Mouse (Mus musculus): Measurements from ENCODE around the gene Mtrf1. TPM values are rescaled to one million over a fixed set of nuclear protein-coding genes. Genes with fewer than 3 reads are reported as not detected.
"Not testable (repeated sequence)": the region's sequence is repeated elsewhere in the genome, so short reads cannot be mapped to it uniquely, and the experiment has no call there.

Gene Mtrf1
- polyA plus RNA-seq, 1 experiment from 2014 or later = 11.0 TPM

GRCm38 (mm10) chr14:79441441-79441840 lies 43.9 kb downstream of the Mtrf1 start:
- H3K9ac ChIP-seq (replicated peaks; ENCODE audit: low read depth, low read length) = no peak overlapping the region
- H3K4me2 ChIP-seq (ENCODE audit: low read length) = no peak overlapping the region
- H3K27me3 ChIP-seq (replicated peaks; ENCODE audit: control insufficient read depth, insufficient read depth, low read length) = no peaks in the 10 kb centered on the region
- no peak overlapping the region for H3K4me3 ChIP-seq (replicated peaks; ENCODE audit: low read length)
- no peaks in the 10 kb centered on the region for H3K9me3 ChIP-seq (ENCODE audit: control insufficient read depth, low read length)
- peaks cover 15% of the 10 kb centered on the region for H3K4me1 ChIP-seq (replicated peaks; ENCODE audit: control insufficient read depth, insufficient read depth, low read length)
- ATAC-seq = no peak
- H3K27ac ChIP-seq (ENCODE audit: low read length) = no peak overlapping the region
- no peaks in the 10 kb centered on the region for H3K36me3 ChIP-seq (ENCODE audit: control insufficient read depth, insufficient read depth)
- WGBS = 92% methylated on average over 5 of the region's 5 CpGs

- Histone ChIP-seq H3K36me3 (ENCODE audit: control insufficient read depth, insufficient read depth) (no peaks in the 10 kb centered on the region), H3K9ac (replicated peaks; ENCODE audit: low read depth, low read length) (no peak overlapping the region), H3K4me2 (ENCODE audit: low read length) (peak overlapping the region; percentile 61), H3K4me1 (replicated peaks; ENCODE audit: control insufficient read depth, insufficient read depth, low read length) (peaks cover 15% of the 10 kb centered on the region), H3K27ac (ENCODE audit: low read length) (peak overlapping the region; percentile 25), H3K9me3 (ENCODE audit: control insufficient read depth, low read length) (no peaks in the 10 kb centered on the region), H3K27me3 (replicated peaks; ENCODE audit: control insufficient read depth, insufficient read depth, low read length) (no peaks in the 10 kb centered on the region), H3K4me3 (replicated peaks; ENCODE audit: low read length) (no peak overlapping the region)
- 63% methylated on average over 9 of the region's 9 CpGs for WGBS
- peak; percentile 31; the same call in 1 of the 2 replicates for ATAC-seq
Measured at GRCm38 (mm10) chr14:79444601-79445000, 47.0 kb downstream of the Mtrf1 start.

- WGBS = 4% methylated on average over 16 of the region's 16 CpGs
- no peaks in the 10 kb centered on the region for H3K36me3 ChIP-seq (ENCODE audit: control insufficient read depth, insufficient read depth)
- H3K27me3 ChIP-seq (replicated peaks; ENCODE audit: control insufficient read depth, insufficient read depth, low read length) = no peaks in the 10 kb centered on the region
- peak overlapping the region; percentile 79 for H3K27ac ChIP-seq (ENCODE audit: low read length)
- no peaks in the 10 kb centered on the region for H3K9me3 ChIP-seq (ENCODE audit: control insufficient read depth, low read length)
- peak overlapping the region; percentile 38 for H3K4me3 ChIP-seq (replicated peaks; ENCODE audit: low read length)
- H3K4me1 ChIP-seq (replicated peaks; ENCODE audit: control insufficient read depth, insufficient read depth, low read length) = peaks cover 15% of the 10 kb centered on the region
- peak; percentile 89 for ATAC-seq
- peak overlapping the region; percentile 61 for H3K4me2 ChIP-seq (ENCODE audit: low read length)
- peak overlapping the region; percentile 39; the same call in 1 of the 2 replicates for H3K9ac ChIP-seq (replicated peaks; ENCODE audit: low read depth, low read length)
Measured at GRCm38 (mm10) chr14:79445055-79445620, 47.6 kb downstream of the Mtrf1 start.

GRCm38 (mm10) chr14:79451681-79452590 lies 54.4 kb downstream of the Mtrf1 start, which contains the start of gene Kbtbd6:
TSS of gene Kbtbd6 (plus strand) at chr14:79451835.
- peak within 1 kb of the TSS; percentile 70 for H3K4me3 ChIP-seq (replicated peaks; ENCODE audit: low read length)
- H3K36me3 ChIP-seq (ENCODE audit: control insufficient read depth, insufficient read depth); H3K27me3 ChIP-seq (replicated peaks; ENCODE audit: control insufficient read depth, insufficient read depth, low read length); H3K4me1 ChIP-seq (replicated peaks; ENCODE audit: control insufficient read depth, insufficient read depth, low read length); H3K27ac ChIP-seq (ENCODE audit: low read length); H3K9me3 ChIP-seq (ENCODE audit: control insufficient read depth, low read length): not testable (repeated sequence)
- peak within 1 kb of the TSS; percentile 71 for H3K4me2 ChIP-seq (ENCODE audit: low read length)
- peak within 1 kb of the TSS; percentile 61 for H3K9ac ChIP-seq (replicated peaks; ENCODE audit: low read depth, low read length)
- ATAC-seq = peak; percentile 95
- WGBS = 22% methylated on average over 40 of the region's 89 CpGs

GRCm38 (mm10) chr14:79452591-79452934 lies 55.0 kb downstream of the Mtrf1 start:
- not testable (repeated sequence) for H3K27ac ChIP-seq (ENCODE audit: low read length); H3K36me3 ChIP-seq (ENCODE audit: control insufficient read depth, insufficient read depth); H3K9me3 ChIP-seq (ENCODE audit: control insufficient read depth, low read length); H3K9ac ChIP-seq (replicated peaks; ENCODE audit: low read depth, low read length); H3K4me1 ChIP-seq (replicated peaks; ENCODE audit: control insufficient read depth, insufficient read depth, low read length); H3K27me3 ChIP-seq (replicated peaks; ENCODE audit: control insufficient read depth, insufficient read depth, low read length); H3K4me3 ChIP-seq (replicated peaks; ENCODE audit: low read length); H3K4me2 ChIP-seq (ENCODE audit: low read length)
- ATAC-seq = peak; percentile 14; the same call in 1 of the 2 replicates
- WGBS = 98% methylated on average over 8 of the region's 10 CpGs

- H3K9ac ChIP-seq (replicated peaks; ENCODE audit: low read depth, low read length) = no peak overlapping the region
- no peaks in the 10 kb centered on the region for H3K9me3 ChIP-seq (ENCODE audit: control insufficient read depth, low read length)
- no peak for ATAC-seq
- H3K27ac ChIP-seq (ENCODE audit: low read length) = no peak overlapping the region
- WGBS = 90% methylated on average over 1 of the region's 1 CpGs
- no peaks in the 10 kb centered on the region for H3K27me3 ChIP-seq (replicated peaks; ENCODE audit: control insufficient read depth, insufficient read depth, low read length)
- no peak overlapping the region for H3K4me2 ChIP-seq (ENCODE audit: low read length)
- H3K4me1 ChIP-seq (replicated peaks; ENCODE audit: control insufficient read depth, insufficient read depth, low read length) = no peaks in the 10 kb centered on the region
- H3K36me3 ChIP-seq (ENCODE audit: control insufficient read depth, insufficient read depth) = peaks cover 16% of the 10 kb centered on the region
- H3K4me3 ChIP-seq (replicated peaks; ENCODE audit: low read length) = no peak overlapping the region
Measured at GRCm38 (mm10) chr14:79460401-79460800, 62.8 kb downstream of the Mtrf1 start.

GRCm38 (mm10) chr14:79460988-79461387 lies 63.4 kb downstream of the Mtrf1 start:
- WGBS = 92% methylated on average over 4 of the region's 4 CpGs

GRCm38 (mm10) chr14:79465623-79466022 lies 68.1 kb downstream of the Mtrf1 start:
- no peak for ATAC-seq
- 96% methylated on average over 1 of the region's 1 CpGs for WGBS
- H3K27me3 ChIP-seq (replicated peaks; ENCODE audit: control insufficient read depth, insufficient read depth, low read length) = no peaks in the 10 kb centered on the region
- H3K27ac ChIP-seq (ENCODE audit: low read length) = no peak overlapping the region
- peaks cover 39% of the 10 kb centered on the region for H3K36me3 ChIP-seq (ENCODE audit: control insufficient read depth, insufficient read depth)
- H3K9me3 ChIP-seq (ENCODE audit: control insufficient read depth, low read length) = no peaks in the 10 kb centered on the region
- no peak overlapping the region for H3K9ac ChIP-seq (replicated peaks; ENCODE audit: low read depth, low read length)
- H3K4me1 ChIP-seq (replicated peaks; ENCODE audit: control insufficient read depth, insufficient read depth, low read length) = no peaks in the 10 kb centered on the region
- H3K4me3 ChIP-seq (replicated peaks; ENCODE audit: low read length) = no peak overlapping the region
- no peak overlapping the region for H3K4me2 ChIP-seq (ENCODE audit: low read length)

More at GRCm38 (mm10) chr14:79460988-79461387, 63.4 kb downstream of the Mtrf1 start:
- Histone ChIP-seq H3K9ac (replicated peaks; ENCODE audit: low read depth, low read length) (no peak overlapping the region), H3K36me3 (ENCODE audit: control insufficient read depth, insufficient read depth) (peaks cover 19% of the 10 kb centered on the region), H3K27me3 (replicated peaks; ENCODE audit: control insufficient read depth, insufficient read depth, low read length) (no peaks in the 10 kb centered on the region), H3K9me3 (ENCODE audit: control insufficient read depth, low read length) (no peaks in the 10 kb centered on the region), H3K4me1 (replicated peaks; ENCODE audit: control insufficient read depth, insufficient read depth, low read length) (no peaks in the 10 kb centered on the region), H3K4me2 (ENCODE audit: low read length) (no peak overlapping the region), H3K27ac (ENCODE audit: low read length) (no peak overlapping the region), H3K4me3 (replicated peaks; ENCODE audit: low read length) (no peak overlapping the region)
- ATAC-seq = no peak

- H3K36me3 ChIP-seq (ENCODE audit: control insufficient read depth, insufficient read depth) = peaks cover 47% of the 10 kb centered on the region
- no peak for ATAC-seq
Measured at GRCm38 (mm10) chr14:79467621-79468020, 70.0 kb downstream of the Mtrf1 start.

More at GRCm38 (mm10) chr14:79467621-79468020, 70.0 kb downstream of the Mtrf1 start:
- Histone ChIP-seq H3K4me2 (ENCODE audit: low read length) (no peak overlapping the region), H3K9me3 (ENCODE audit: control insufficient read depth, low read length) (no peaks in the 10 kb centered on the region), H3K27ac (ENCODE audit: low read length) (no peak overlapping the region), H3K27me3 (replicated peaks; ENCODE audit: control insufficient read depth, insufficient read depth, low read length) (no peaks in the 10 kb centered on the region), H3K4me3 (replicated peaks; ENCODE audit: low read length) (no peak overlapping the region), H3K9ac (replicated peaks; ENCODE audit: low read depth, low read length) (no peak overlapping the region), H3K4me1 (replicated peaks; ENCODE audit: control insufficient read depth, insufficient read depth, low read length) (no peaks in the 10 kb centered on the region)
- WGBS = 21% methylated on average over 3 of the region's 3 CpGs

Data from forebrain, embryonic 16.5 days (tissue).